Mouse (Mus musculus) cerebellum, adult 2 months (tissue): ENCODE measurements around the gene Ndufs7.
"Not testable (repeated sequence)": the region's sequence is repeated elsewhere in the genome, so short reads cannot be mapped to it uniquely, and the experiment has no call there.

Experiments used
- CTCF ChIP-seq: fragments of 200-500 bp; IDR thresholded peaks from 2 replicates; pipeline ENCODE4 v1.5.1; 2011; ENCODE audit warnings: low read depth, mild to moderate bottlenecking, control low read depth, low read length, moderate library complexity, borderline replicate concordance; ENCODE audit not compliant: insufficient read depth
- POLR2A ChIP-seq: fragments of 200-500 bp; IDR thresholded peaks from 2 replicates; pipeline ENCODE4 v1.6.1; 2011; ENCODE audit warnings: low read length, control low read depth, borderline replicate concordance; ENCODE audit not compliant: insufficient read depth

- not testable (repeated sequence) for TF ChIP-seq CTCF, POLR2A
Measured at GRCm38 (mm10) chr10:80223137-80223536, 25.8 kb upstream of the Ndufs7 start.
